Mouse (Mus musculus) right cerebral cortex, postnatal 25 days (tissue): ENCODE measurements at regions not wholly inside any gene's neighbourhood (a gene's known extent, or its start where the extent isn't known, plus 50 kb on each side); places are given as distances from the start of the nearest gene placed in this dataset.
"Not testable (repeated sequence)": the region's sequence is repeated elsewhere in the genome, so short reads cannot be mapped to it uniquely, and the experiment has no call there.

Experiments
- DNase-seq: peaks from one replicate; pipeline ENCODE4 v3.0.0; 2022

- DNase-seq, result no peak
Observed at GRCm38 (mm10) chr17:82366001-82366400, 627.8 kb upstream of the Slc8a1 start.

- DNase-seq, result no peak
Observed at GRCm38 (mm10) chr17:82348636-82349035, 610.5 kb upstream of the Slc8a1 start.

- DNase-seq, result no peak
Observed at GRCm38 (mm10) chr17:82331429-82331828, 593.3 kb upstream of the Slc8a1 start.

DNA sequence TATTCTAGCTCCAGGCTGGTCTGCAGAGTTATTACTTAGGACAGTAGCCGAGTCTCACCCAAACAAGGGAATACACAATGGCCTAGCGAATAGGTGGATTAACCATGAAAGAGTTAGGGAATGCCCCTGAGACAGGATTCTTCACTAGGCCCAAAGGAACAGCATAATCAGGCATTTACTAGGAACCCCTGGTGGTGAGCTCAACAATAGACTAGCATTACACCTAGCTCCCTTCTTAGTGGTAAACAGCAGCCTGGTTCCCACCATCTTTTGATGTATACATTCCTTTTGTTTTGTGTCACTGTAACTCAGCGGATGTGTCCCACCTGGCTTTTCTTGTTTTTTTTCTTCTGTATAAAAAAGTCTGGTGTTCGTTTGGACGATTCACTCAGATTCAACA, 574.0 kb upstream of the Slc8a1 start:
- no peak for DNase-seq

- no peak for DNase-seq
Observed at GRCm38 (mm10) chr17:82306347-82306746, 568.2 kb upstream of the Slc8a1 start.

- DNase-seq, result no peak
Observed at GRCm38 (mm10) chr17:82277728-82278127, 539.6 kb upstream of the Slc8a1 start.

DNA sequence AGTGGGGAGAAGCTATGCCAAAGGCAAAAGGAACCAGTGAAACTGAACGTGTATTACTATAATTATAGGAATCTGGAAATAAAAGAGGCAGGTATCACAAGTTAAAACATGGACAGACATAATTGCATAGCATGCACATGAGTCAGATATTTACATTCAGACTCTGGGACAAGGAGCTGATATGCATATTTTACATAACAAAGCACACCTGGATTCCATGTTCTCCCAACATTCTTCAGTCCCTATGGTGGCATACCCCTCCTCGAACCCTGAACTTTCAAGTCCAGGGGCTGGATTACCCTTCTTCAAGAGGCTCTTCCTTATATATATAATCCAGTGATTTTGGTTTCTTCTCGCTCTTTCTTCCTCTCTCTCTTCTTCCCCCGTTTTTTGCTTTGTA, 535.8 kb upstream of the Slc8a1 start:
- DNase-seq, result no peak

DNA sequence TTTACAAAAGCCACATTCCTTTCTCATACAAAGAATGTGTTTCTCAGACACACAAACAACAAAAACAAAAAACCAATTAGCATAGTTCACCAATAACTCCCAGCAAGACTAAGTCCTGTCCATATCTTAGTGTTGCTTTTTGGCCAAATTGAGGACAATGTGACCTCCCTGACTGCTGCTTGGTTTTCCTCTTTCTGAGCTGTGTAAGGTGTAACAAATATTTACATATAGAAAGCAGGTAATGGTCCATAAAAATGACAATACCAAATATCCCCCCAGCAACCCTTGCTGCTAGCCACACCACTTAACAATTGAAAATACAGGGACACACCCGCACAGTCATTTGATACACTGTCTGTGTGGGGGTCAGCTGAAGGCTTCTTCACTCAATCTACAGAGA, 534.7 kb upstream of the Slc8a1 start:
- no peak for DNase-seq

GRCm38 (mm10) chr17:82266842-82267241, 528.7 kb upstream of the Slc8a1 start:
- not testable (repeated sequence) for DNase-seq

DNA sequence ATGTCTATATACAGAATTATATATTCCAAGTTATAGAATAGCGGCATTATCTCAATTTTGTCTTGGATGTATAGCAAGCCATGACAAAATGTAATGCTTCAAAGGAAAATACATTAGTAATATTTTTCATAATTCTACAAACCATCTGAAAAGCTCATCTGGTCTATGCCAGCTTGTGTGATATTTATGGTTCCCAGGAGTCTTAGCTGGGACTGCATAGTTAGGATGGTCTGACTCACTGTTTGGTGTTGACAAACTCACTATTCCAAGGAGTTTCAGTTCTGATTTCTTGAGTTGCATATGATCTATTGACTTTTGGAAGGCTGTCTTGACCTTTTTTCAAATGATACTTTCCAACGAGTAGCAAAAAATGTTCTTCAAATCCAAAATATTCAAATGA, 514.2 kb upstream of the Slc8a1 start:
- no peak for DNase-seq

GRCm38 (mm10) chr17:82251841-82252240, 513.7 kb upstream of the Slc8a1 start:
- DNase-seq, result no peak

DNA sequence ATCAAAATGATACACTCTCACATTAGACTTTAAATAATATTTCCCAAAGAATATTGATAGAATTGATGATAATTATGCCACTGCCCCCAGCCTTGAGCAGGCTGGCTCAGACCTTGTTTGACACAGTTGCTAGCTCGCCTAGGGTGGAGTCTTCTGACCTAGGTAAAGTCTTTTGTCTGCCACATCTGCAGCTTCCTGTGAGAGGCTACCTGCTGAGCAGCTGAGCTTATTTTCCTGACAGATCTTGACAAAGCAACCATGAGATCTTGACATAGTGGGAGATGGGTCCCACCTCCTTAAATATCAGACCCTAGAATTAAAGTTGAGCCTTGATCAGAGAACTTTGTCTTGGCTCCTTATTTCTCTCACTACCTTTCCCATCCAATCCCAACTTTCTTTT, 500.2 kb upstream of the Slc8a1 start:
- no peak for DNase-seq

DNA sequence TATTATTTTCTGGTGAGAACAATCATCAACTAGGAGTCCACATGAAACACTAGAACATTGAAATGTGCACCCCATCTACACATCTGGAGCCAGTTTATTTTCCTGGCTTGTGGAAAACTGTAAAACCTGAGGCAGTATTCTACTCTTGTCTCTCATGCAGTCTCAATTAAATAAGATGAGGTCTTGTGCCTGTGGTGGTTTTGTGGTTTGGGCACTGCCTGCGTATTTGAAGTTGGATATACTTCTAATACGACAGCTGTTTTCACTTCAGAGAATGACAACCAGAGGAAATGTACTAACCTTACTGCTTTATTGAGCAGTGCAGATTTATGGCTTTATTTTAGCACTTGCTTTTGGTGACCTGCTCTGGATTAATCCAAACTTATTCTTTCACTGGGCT, 499.3 kb upstream of the Slc8a1 start:
- no peak for DNase-seq

DNA sequence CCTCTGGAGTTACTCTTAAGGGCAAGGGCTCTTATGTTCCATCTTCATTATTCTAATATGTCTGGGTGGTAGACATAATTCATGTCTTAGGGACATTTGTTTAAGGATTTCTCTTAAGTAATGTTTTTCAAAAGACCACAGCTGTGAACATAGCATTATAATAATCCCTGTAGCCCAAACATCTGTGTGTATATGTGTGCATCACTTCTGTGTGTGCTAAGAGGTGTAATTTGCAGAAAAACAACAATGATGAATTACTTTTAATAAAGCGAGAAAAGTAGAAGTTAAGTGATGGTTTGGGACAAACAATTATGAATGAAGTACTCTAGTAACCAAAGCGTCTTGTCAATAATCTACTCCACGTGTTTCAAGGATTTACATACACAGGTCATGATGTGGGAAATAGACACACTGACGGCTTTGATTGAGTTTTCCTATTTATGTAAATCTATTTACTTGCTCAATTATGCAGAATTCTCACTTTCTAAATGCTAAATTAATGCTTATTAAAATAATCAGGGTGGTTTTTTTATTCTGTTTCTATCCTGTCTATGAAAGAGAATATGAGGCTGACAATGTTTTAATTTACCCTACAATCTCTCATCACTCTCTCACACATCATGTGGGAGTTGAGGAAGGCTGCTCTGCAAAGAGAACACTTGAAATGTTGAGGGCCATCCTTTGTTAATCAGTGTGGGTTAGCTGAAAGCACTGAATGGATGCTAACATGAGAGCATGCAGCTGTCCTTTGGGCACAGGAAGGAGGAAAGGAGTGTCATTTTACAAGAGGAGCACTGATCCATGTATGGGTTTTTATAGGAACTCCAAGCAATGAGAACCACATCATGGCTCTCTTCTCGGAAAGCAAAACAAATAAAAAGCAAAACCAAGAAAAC, 477.8 kb upstream of the Slc8a1 start:
- DNase-seq, result no peak

GRCm38 (mm10) chr17:82199981-82200380, 461.8 kb upstream of the Slc8a1 start:
- DNase-seq, result no peak

DNA sequence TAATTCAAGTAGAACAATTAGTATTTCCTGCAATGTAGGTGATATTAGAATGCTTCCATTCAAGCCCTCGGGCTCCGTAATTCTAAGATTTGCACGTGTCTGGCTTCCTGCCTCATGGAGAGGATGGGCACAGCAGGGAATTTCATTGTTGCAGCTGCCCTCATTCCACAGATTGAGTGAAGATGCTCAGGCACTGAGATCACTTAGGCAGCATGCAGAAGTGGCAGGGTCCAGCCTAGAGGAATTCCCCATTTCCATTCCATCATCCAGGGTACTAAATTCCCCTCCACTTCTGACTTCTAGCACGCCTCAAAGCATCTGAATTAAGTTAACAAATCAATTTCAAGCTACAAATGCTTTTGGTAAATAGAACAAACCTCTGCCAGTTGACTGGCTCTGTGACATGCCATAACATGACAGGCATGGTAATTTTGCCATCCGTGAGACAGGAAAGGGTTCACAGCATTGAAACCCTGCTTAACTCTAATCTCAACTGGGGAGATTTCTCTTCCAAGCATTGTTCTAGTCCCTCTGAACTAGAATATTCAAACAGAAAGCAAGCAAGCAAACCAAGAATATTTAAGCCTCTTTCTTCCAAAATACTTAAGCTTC, 461.0 kb upstream of the Slc8a1 start:
- DNase-seq, result no peak

DNA sequence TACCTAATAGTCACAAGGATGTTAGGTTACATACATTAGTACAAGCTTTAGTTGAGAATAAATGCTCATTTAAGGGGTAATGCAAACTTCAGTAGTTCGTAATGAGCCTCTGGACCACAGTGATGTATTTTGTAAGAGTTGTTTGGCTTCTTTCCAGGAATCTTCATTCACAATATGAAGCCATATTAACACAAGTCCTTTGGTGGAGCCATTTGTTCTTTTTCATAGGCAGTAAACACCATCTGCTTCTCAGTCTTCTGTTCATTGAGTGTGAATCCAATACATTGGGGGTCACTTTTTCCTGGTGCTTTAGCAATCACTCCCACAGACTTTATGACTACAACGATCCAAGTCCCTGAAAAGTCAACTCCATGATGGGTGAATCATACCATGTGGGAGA, 446.1 kb upstream of the Slc8a1 start:
- no peak for DNase-seq

- DNase-seq, result no peak
Observed at GRCm38 (mm10) chr17:82171216-82171615, 433.0 kb upstream of the Slc8a1 start.

GRCm38 (mm10) chr17:82153446-82153845, 415.3 kb upstream of the Slc8a1 start:
- no peak for DNase-seq

- no peak for DNase-seq
Observed at GRCm38 (mm10) chr17:82134843-82135242, 396.7 kb upstream of the Slc8a1 start.

- DNase-seq, result no peak
Observed at GRCm38 (mm10) chr17:82132941-82133340, 394.8 kb upstream of the Slc8a1 start.

DNA sequence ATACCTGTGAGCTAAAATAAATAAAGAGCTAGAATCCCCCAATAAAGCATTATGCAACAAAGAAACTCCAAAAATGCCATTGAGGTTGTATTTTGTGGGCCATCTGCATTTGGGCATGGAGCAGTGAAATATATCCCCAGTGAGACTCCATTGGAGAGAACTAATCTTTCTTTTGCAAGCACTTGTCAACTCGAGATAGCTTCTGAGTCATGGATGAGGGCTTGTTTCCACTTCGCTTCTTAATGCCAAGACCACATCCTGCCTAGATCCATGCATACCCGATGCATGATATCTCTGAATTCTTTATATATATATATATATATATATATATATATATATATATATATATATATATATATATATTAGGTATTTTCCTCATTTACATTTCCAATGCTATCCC, 349.0 kb upstream of the Slc8a1 start:
- no peak for DNase-seq

DNA sequence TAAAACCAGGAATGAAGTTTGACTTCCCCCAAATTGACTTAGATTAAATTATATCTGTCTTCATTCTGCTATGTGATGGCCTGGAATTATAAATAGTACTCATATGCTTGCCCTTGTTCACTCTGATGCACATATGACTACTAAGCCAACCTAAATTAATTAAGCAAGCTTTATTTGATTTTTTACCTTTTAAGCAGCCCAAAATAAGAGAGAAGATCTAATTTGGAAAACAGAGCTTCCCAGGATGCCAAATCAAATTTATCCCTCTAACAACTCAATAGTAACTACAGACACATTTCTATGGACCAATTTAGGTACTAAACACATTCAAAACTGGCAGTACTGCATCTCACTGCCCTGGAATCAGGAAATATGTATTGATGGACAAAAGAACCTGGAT, 342.1 kb upstream of the Slc8a1 start:
- DNase-seq, result no peak
